Mouse (Mus musculus) myocyte (in vitro differentiated cells): ENCODE results near the gene Popdc2. TPM values are rescaled to one million over a fixed set of nuclear protein-coding genes. Genes with fewer than 3 reads are reported as not detected.
A peak's percentile ranks its signal among the peaks of the same experiment; 100 is the strongest.

Source experiments
- H3K27me3 ChIP-seq: one replicate; pipeline ENCODE4 v1.6.1; 2011; ENCODE audit not compliant: control insufficient read depth, insufficient read depth, insufficient read length
- H3K36me3 ChIP-seq: one replicate; pipeline ENCODE4 v1.6.1; 2011; ENCODE audit not compliant: control insufficient read depth, insufficient read depth
- H3K4me2 ChIP-seq: one replicate; pipeline ENCODE4 v1.6.1; 2011; ENCODE audit warnings: low read depth, control low read depth
- H3K4me3 ChIP-seq: one replicate; pipeline ENCODE4 v1.5.1; 2011; ENCODE audit warnings: mild to moderate bottlenecking, control low read depth, moderate library complexity
- H3K79me2 ChIP-seq: one replicate; pipeline ENCODE4 v1.6.1; 2011; ENCODE audit not compliant: control insufficient read depth, insufficient read depth
- H3ac ChIP-seq: one replicate; pipeline ENCODE4 v1.6.1; 2011; ENCODE audit not compliant: control insufficient read depth, insufficient read length
- CEBPB ChIP-seq: IDR thresholded peaks from 2 replicates; pipeline ENCODE4 v1.6.1; 2011; ENCODE audit warnings: mild to moderate bottlenecking, moderate library complexity; ENCODE audit not compliant: poor library complexity, insufficient read depth, severe bottlenecking
- E2F4 ChIP-seq: IDR thresholded peaks from one replicate; pipeline ENCODE4 v1.6.1; 2011; ENCODE audit warnings: mild to moderate bottlenecking, control low read depth, moderate library complexity; ENCODE audit not compliant: insufficient read depth
- MAX ChIP-seq: IDR thresholded peaks from one replicate; pipeline ENCODE4 v1.6.1; 2011; ENCODE audit warnings: low read depth, mild to moderate bottlenecking, control low read depth
- MYOD1 ChIP-seq, 3 experiments: IDR thresholded peaks; one replicate each; pipeline ENCODE4 v1.6.1; 2011; ENCODE audit warnings: control low read depth in 2 of 3, low read depth in 2 of 3, mild to moderate bottlenecking in 2 of 3, moderate library complexity in 1 of 3; ENCODE audit not compliant: insufficient read length in 2 of 3, control insufficient read depth in 1 of 3
- MYOG ChIP-seq, 3 experiments: IDR thresholded peaks; one replicate each; pipeline ENCODE4 v1.6.1; 2011; ENCODE audit warnings: control low read depth in 2 of 3, low read depth in 2 of 3, mild to moderate bottlenecking in 2 of 3; ENCODE audit not compliant: insufficient read length in 2 of 3, control insufficient read depth in 1 of 3, insufficient read depth in 1 of 3
- POLR2A ChIP-seq: IDR thresholded peaks from one replicate; pipeline ENCODE4 v1.6.1; 2011; ENCODE audit warnings: low read depth, mild to moderate bottlenecking, control low read depth, moderate library complexity; ENCODE audit not compliant: insufficient read length
- POLR2AphosphoS2 ChIP-seq: IDR thresholded peaks from one replicate; pipeline ENCODE4 v1.6.1; 2011; ENCODE audit warnings: low read depth, control low read depth; ENCODE audit not compliant: insufficient read length
- REST ChIP-seq: IDR thresholded peaks from one replicate; pipeline ENCODE4 v1.6.1; 2011; ENCODE audit warnings: mild to moderate bottlenecking, control low read depth, moderate library complexity; ENCODE audit not compliant: insufficient read depth, insufficient read length
- SRF ChIP-seq: IDR thresholded peaks from one replicate; pipeline ENCODE4 v1.6.1; 2011; ENCODE audit warnings: low read depth; ENCODE audit not compliant: control insufficient read depth, insufficient read length
- TCF12 ChIP-seq: IDR thresholded peaks from one replicate; pipeline ENCODE4 v1.6.1; 2011; ENCODE audit warnings: mild to moderate bottlenecking, control low read depth; ENCODE audit not compliant: poor library complexity, insufficient read depth, severe bottlenecking
- TCF3 ChIP-seq: IDR thresholded peaks from one replicate; pipeline ENCODE4 v1.6.1; 2011; ENCODE audit warnings: low read depth, control low read depth; ENCODE audit not compliant: insufficient read length
- USF1 ChIP-seq: IDR thresholded peaks from one replicate; pipeline ENCODE4 v1.6.1; 2011; ENCODE audit warnings: low read depth, mild to moderate bottlenecking, control low read depth, moderate library complexity
- polyA plus RNA-seq: library from polyadenylated mRNA; unstranded; fragments of >200 nt; fragmentation: generic; extraction: Trizol; gene quantifications from one replicate; pipeline ENCODE4 v1.2.1, GENCODE M21; 2012; ENCODE audit warnings: missing spikeins

Gene Popdc2
- polyA plus RNA-seq, 1 experiment: 10.5 TPM

- TF ChIP-seq SRF (no peak), POLR2A (peak; percentile 53), MYOD1 (IDR thresholded peaks at IDR 0.05; ENCODE audit: control insufficient read depth in 1 of 3, insufficient read length in 2 of 3, low read depth in 2 of 3) (peak in 1 of 3 experiments; percentile 14), CEBPB (peak; percentile 80), E2F4 (no peak), POLR2AphosphoS2 (peak; percentile 43)
- Histone ChIP-seq H3K27me3 (no peaks in the 10 kb centered on the region), H3K4me2 (peak overlapping the region; percentile 71), H3ac (no peak overlapping the region), H3K79me2 (no peaks in the 10 kb centered on the region), H3K4me3 (no peak overlapping the region), H3K36me3 (no peaks in the 10 kb centered on the region)
These were observed 32.2 kb downstream of the Popdc2 start for GRCm38 (mm10) chr16:38394191-38394618.

- TF ChIP-seq MYOG (IDR thresholded peaks at IDR 0.05; ENCODE audit: control insufficient read depth in 1 of 3, insufficient read depth in 1 of 3, insufficient read length in 2 of 3, low read depth in 2 of 3) (no peak), TCF12 (no peak), MAX (no peak), REST (no peak), E2F4 (no peak), POLR2A (no peak), POLR2AphosphoS2 (no peak), CEBPB (no peak), MYOD1 (IDR thresholded peaks at IDR 0.05; ENCODE audit: control insufficient read depth in 1 of 3, insufficient read length in 2 of 3, low read depth in 2 of 3) (no peak), TCF3 (no peak)
- H3K27me3 ChIP-seq: no peaks in the 10 kb centered on the region
- no peak overlapping the region for H3K4me3 ChIP-seq
- H3K4me2 ChIP-seq: peak overlapping the region; percentile 71
- H3K79me2 ChIP-seq: no peaks in the 10 kb centered on the region
- no peak overlapping the region for H3ac ChIP-seq
- no peaks in the 10 kb centered on the region for H3K36me3 ChIP-seq
These were observed 33.2 kb downstream of the Popdc2 start for GRCm38 (mm10) chr16:38395060-38395730.

GRCm38 (mm10) chr16:38396155-38396554 lies 34.1 kb downstream of the Popdc2 start:
- no peaks in the 10 kb centered on the region for H3K36me3 ChIP-seq
- TF ChIP-seq SRF: no peak
- peak in 1 of 3 experiments; percentile 53 for TF ChIP-seq MYOG (IDR thresholded peaks at IDR 0.05; ENCODE audit: control insufficient read depth in 1 of 3, insufficient read depth in 1 of 3, insufficient read length in 2 of 3, low read depth in 2 of 3)
- TF ChIP-seq MAX: no peak
- no peak for TF ChIP-seq POLR2A
- peak in 1 of 3 experiments; percentile 47 for TF ChIP-seq MYOD1 (IDR thresholded peaks at IDR 0.05; ENCODE audit: control insufficient read depth in 1 of 3, insufficient read length in 2 of 3, low read depth in 2 of 3)
- TF ChIP-seq POLR2AphosphoS2: no peak
- no peak for TF ChIP-seq E2F4
- TF ChIP-seq TCF12: no peak
- no peak for TF ChIP-seq TCF3
- no peak for TF ChIP-seq REST
- no peak for TF ChIP-seq USF1
- TF ChIP-seq CEBPB: peak; percentile 83
- H3K79me2 ChIP-seq: no peaks in the 10 kb centered on the region
- H3ac ChIP-seq: no peak overlapping the region
- H3K4me2 ChIP-seq: peak overlapping the region; percentile 69
- no peak overlapping the region for H3K4me3 ChIP-seq
- no peaks in the 10 kb centered on the region for H3K27me3 ChIP-seq

GRCm38 (mm10) chr16:38398266-38398665 lies 36.3 kb downstream of the Popdc2 start:
- no peak overlapping the region for H3ac ChIP-seq
- no peaks in the 10 kb centered on the region for H3K79me2 ChIP-seq
- no peak overlapping the region for H3K4me2 ChIP-seq
- no peaks in the 10 kb centered on the region for H3K27me3 ChIP-seq
- no peaks in the 10 kb centered on the region for H3K36me3 ChIP-seq
- TF ChIP-seq CEBPB (no peak), POLR2AphosphoS2 (no peak), SRF (no peak), POLR2A (no peak), E2F4 (no peak), MYOD1 (IDR thresholded peaks at IDR 0.05; ENCODE audit: control insufficient read depth in 1 of 3, insufficient read length in 2 of 3, low read depth in 2 of 3) (no peak), REST (no peak), TCF3 (no peak), TCF12 (no peak), USF1 (no peak), MAX (no peak), MYOG (IDR thresholded peaks at IDR 0.05; ENCODE audit: control insufficient read depth in 1 of 3, insufficient read depth in 1 of 3, insufficient read length in 2 of 3, low read depth in 2 of 3) (no peak)
- no peak overlapping the region for H3K4me3 ChIP-seq
